Mouse (Mus musculus) cortical plate, adult 2 months (tissue): ENCODE results near the gene Usp12. TPM values are rescaled to one million over a fixed set of nuclear protein-coding genes. Genes with fewer than 3 reads are reported as not detected.

Experiments
- H3K27ac ChIP-seq: fragments of 200-500 bp; 2 replicates; pipeline ENCODE4 v1.5.1; 2012; ENCODE audit warnings: low read length, control low read depth, inconsistent platforms; ENCODE audit not compliant: insufficient read depth
- H3K4me1 ChIP-seq: fragments of 200-500 bp; 2 replicates; pipeline ENCODE4 v1.6.1; 2011; ENCODE audit warnings: low read length; ENCODE audit not compliant: control insufficient read depth, insufficient read depth
- H3K4me3 ChIP-seq: fragments of 200-500 bp; 2 replicates; pipeline ENCODE4 v1.5.1; 2011; ENCODE audit warnings: mild to moderate bottlenecking, low read length, control low read depth; ENCODE audit not compliant: insufficient read depth
- CTCF ChIP-seq: fragments of 200-500 bp; IDR thresholded peaks from 2 replicates; pipeline ENCODE4 v1.5.1; 2011; ENCODE audit warnings: mild to moderate bottlenecking, control low read depth, low read length; ENCODE audit not compliant: insufficient read depth; ENCODE audit errors: extremely low read depth
- POLR2A ChIP-seq: fragments of 200-500 bp; IDR thresholded peaks from 2 replicates; pipeline ENCODE4 v1.6.1; 2011; ENCODE audit warnings: mild to moderate bottlenecking, low read length, control low read depth; ENCODE audit not compliant: insufficient read depth; ENCODE audit errors: extremely low read depth
- polyA plus RNA-seq: library from polyadenylated mRNA; depleted of rRNA; stranded (reverse); fragments of >200 nt; gene quantifications from 2 replicates; pipeline ENCODE4 v1.2.3, GENCODE M21; 2012

The Usp12 gene
- polyA plus RNA-seq, 1 experiment = 31.0 TPM

GRCm38 (mm10) chr5:146786123-146786522, 8.7 kb downstream of the Usp12 start:
- TF ChIP-seq POLR2A = no peak
- TF ChIP-seq CTCF = no peak
- peaks cover 16% of the 10 kb centered on the region for H3K4me1 ChIP-seq
- H3K27ac ChIP-seq = no peak overlapping the region
- no peak overlapping the region for H3K4me3 ChIP-seq

GRCm38 (mm10) chr5:146783891-146784290, 10.9 kb downstream of the Usp12 start:
- Histone ChIP-seq H3K4me1 (peaks cover 10% of the 10 kb centered on the region), H3K27ac (no peak overlapping the region), H3K4me3 (no peak overlapping the region)
- TF ChIP-seq POLR2A = no peak
- TF ChIP-seq CTCF = no peak

GRCm38 (mm10) chr5:146783300-146783699, 11.5 kb downstream of the Usp12 start:
- TF ChIP-seq POLR2A (no peak), CTCF (no peak)
- Histone ChIP-seq H3K4me1 (peaks cover 10% of the 10 kb centered on the region), H3K27ac (no peak overlapping the region), H3K4me3 (no peak overlapping the region)

- no peak overlapping the region for H3K27ac ChIP-seq
- peaks cover 12% of the 10 kb centered on the region for H3K4me1 ChIP-seq
- no peak for TF ChIP-seq CTCF
- no peak overlapping the region for H3K4me3 ChIP-seq
Measured at GRCm38 (mm10) chr5:146781663-146782062, 13.1 kb downstream of the Usp12 start.

GRCm38 (mm10) chr5:146779931-146780330, 14.9 kb downstream of the Usp12 start:
- Histone ChIP-seq H3K4me3 (no peak overlapping the region), H3K4me1 (peaks cover 12% of the 10 kb centered on the region), H3K27ac (no peak overlapping the region)
- TF ChIP-seq CTCF = no peak
- TF ChIP-seq POLR2A = no peak

- Histone ChIP-seq H3K27ac (no peak overlapping the region), H3K4me3 (no peak overlapping the region), H3K4me1 (peaks cover 6% of the 10 kb centered on the region)
- TF ChIP-seq POLR2A (no peak), CTCF (no peak)
Measured at GRCm38 (mm10) chr5:146776988-146777639, 17.7 kb downstream of the Usp12 start.

GRCm38 (mm10) chr5:146771982-146772381, 22.8 kb downstream of the Usp12 start:
- H3K4me3 ChIP-seq = no peak overlapping the region
- peaks cover 4% of the 10 kb centered on the region for H3K4me1 ChIP-seq
- no peak for TF ChIP-seq POLR2A
- H3K27ac ChIP-seq = no peak overlapping the region

- TF ChIP-seq CTCF (no peak), POLR2A (no peak)
- no peak overlapping the region for H3K27ac ChIP-seq
- peaks cover 4% of the 10 kb centered on the region for H3K4me1 ChIP-seq
Measured at GRCm38 (mm10) chr5:146770002-146770848, 24.6 kb downstream of the Usp12 start.

GRCm38 (mm10) chr5:146765791-146766190, 29.0 kb downstream of the Usp12 start:
- no peak for TF ChIP-seq CTCF
- TF ChIP-seq POLR2A = no peak
- Histone ChIP-seq H3K27ac (no peak overlapping the region), H3K4me1 (peaks cover 4% of the 10 kb centered on the region), H3K4me3 (no peak overlapping the region)

More at GRCm38 (mm10) chr5:146770002-146770848, 24.6 kb downstream of the Usp12 start:
- H3K4me3 ChIP-seq = no peak overlapping the region

GRCm38 (mm10) chr5:146759159-146759558, 35.6 kb downstream of the Usp12 start:
- H3K4me3 ChIP-seq = no peak overlapping the region
- no peak overlapping the region for H3K27ac ChIP-seq
- H3K4me1 ChIP-seq = peaks cover 10% of the 10 kb centered on the region
- TF ChIP-seq CTCF (no peak), POLR2A (no peak)
